Mouse (Mus musculus) common myeloid progenitor, adult 5-6 weeks (primary cell): Measurements from ENCODE around the gene Prmt8. TPM values are rescaled to one million over a fixed set of nuclear protein-coding genes. Genes with fewer than 3 reads are reported as not detected.

Experiments used
- ATAC-seq: replicated peaks from 2 replicates; pipeline ENCODE4 v1.8.0; 2016; ENCODE audit warnings: low read depth, mild to moderate bottlenecking, moderate TSS enrichment, inconsistent platforms; ENCODE audit not compliant: poor library complexity, severe bottlenecking
- total RNA-seq: library from RNA; stranded (forward); fragments of 200-1000, 187-1606 nt; gene quantifications from 2 replicates; pipeline ENCODE4 v1.2.3, GENCODE M21; 2017

The Prmt8 gene
- total RNA-seq, 1 experiment from 2014 or later = not detected

DNA sequence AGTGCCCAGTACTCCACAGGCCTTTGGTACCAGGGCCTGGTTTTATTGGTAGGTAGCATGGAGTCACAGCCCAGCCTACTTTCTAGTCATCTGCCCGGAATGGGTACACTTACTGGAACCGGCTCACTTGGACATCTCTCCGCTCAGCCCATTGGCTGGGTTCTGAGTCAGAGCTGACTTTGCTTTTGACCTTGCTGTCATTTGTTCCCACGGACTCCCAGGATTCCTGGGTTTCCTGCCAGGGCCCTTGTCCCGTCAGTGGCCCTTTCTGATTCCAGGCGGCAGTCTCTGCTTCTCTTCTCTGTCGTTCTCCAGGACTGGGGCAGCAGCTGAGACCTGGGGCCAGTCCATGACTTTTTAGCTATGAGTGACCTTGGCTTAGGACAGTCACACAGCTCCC is 97.2 kb downstream of the Prmt8 start:
- ATAC-seq = no peak

DNA sequence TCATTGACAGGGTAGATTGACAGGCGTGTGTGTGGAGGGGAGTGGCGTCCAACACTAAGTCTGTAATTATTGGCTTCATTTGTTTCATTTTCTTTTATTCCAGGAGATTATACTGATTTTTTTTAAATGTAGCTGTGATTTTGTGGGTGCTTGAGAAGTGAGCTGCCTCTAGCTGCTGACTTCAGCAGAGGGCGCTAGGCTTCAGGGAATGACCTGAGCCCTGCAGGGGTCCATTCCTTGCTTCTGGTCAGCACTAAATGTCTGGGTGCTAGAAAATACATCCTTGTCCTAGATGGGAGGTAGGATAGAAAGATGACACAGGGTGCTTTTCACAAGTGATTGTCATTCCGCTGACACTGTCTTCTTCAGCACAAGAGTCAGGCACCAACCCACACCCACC is 99.2 kb downstream of the Prmt8 start:
- no peak for ATAC-seq

DNA sequence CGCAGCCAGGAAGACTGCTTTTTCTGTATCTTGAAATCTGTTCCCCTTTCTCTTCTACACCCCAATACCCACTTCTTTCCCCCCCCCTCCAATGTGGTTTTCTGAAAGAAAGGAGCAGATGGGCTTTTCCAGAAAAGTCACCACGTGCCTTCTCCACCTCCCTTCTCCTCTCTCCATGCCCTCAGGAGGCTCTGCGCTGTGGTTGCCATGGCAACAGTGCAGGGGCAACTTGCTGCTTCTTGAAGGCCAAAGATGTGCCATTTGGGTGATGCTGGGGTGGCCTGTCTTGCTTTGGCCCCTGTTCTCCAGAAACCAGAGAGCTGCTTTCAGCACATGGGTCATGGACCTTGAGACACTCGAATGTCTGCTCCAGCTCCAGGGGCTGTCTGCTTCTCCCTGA is 100.0 kb downstream of the Prmt8 start:
- no peak for ATAC-seq

DNA sequence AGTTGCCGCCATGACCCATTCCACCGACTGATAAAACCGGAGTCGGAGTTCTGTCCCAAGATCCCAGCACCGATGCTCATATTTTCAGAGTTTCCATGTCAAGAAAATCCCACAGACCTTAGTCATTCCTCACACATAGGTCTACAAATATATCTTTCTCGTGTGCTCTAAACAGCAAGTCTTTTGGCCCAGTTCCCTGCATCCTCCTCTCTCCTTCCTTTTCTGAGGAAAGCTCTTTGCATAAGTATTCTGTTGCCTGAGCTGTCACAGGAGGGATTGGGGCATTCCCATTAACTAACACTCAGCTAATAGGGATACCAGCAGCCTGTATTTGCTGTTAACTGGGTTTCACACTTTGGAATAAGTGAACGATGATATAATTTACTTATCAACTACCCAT is 106.0 kb downstream of the Prmt8 start:
- ATAC-seq = no peak

DNA sequence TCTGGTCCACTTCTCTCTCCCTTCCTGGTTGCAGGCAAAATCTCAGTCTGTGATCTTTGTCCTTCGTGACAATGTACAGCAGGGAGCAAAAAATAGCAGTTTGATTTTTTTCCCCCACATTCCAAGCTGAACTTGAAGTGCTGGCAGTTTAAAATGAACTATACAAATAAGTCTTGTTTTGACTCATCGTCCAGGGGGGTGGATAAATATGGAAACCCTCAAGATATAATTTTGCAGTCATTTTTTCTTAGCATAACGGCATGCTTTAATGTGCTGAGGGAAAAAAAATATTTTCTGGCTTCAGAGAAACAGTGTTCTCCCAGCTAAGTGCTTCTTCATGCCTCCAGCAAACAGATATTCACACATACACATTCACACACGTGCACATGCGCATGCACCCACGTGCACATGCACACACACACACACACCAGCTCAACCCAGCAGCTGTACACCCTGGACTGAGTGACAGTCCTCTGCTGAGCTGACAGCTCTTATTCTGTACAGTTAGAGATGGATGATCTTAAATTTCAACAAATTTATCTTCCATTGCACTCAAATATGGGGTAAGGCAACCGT is 107.5 kb downstream of the Prmt8 start:
- ATAC-seq = no peak

DNA sequence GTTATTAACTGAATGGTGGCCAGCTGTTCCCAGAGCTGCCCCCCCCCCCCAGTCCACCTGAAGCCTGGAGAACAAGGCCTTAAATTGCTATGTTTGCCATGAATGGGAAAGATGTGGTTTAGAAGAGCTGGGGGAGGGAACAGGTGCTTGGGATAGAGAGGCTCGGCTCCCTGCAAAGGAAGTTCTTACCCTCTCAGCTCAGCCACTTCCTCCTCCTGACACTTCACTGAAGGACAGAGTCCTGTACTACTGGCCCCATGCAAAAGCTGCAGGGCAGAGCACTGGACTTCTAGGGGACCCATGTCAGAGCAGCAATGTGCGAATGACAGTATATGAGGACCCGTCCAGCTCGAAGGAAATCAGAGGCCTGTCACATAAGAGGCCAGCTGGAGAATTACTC is 109.3 kb downstream of the Prmt8 start:
- ATAC-seq = no peak

DNA sequence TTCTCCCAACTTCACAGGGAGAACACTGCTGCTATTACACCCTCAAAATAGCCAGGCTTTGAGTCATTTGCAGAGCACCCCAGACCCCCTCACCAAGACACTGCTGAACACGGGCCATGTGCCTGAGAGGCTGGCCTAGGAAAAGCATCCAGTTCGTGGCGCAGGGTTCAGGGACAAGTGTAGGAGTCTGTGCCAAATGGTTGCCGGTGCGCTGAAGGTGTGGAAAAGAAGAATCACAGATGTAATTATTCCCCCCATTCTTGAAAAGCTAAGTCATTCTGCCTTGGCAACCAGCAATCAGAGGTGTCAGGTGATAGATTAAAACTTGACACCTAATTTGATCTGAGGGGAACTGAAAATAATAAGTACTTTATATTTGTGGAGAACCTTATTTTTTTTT is 109.8 kb downstream of the Prmt8 start:
- ATAC-seq = no peak

DNA sequence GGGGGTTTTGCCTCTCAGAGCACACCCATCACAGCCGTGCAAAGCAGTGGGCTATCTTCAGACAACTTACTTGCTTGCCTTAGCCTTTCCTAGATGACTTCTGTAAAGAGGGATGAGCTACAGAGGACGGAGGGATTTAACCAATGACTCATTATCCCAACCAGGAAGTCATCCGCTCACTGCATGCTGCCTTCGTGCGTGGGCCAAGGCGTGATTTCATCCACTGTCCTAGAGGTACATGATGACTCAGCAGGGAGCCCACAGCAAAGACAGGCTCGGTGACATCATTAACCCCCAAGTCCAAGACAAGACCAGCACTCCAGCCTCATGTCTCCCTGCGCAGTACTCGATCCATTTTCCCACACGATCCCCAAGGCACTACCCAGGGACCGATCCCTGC is 112.1 kb downstream of the Prmt8 start:
- no peak for ATAC-seq

DNA sequence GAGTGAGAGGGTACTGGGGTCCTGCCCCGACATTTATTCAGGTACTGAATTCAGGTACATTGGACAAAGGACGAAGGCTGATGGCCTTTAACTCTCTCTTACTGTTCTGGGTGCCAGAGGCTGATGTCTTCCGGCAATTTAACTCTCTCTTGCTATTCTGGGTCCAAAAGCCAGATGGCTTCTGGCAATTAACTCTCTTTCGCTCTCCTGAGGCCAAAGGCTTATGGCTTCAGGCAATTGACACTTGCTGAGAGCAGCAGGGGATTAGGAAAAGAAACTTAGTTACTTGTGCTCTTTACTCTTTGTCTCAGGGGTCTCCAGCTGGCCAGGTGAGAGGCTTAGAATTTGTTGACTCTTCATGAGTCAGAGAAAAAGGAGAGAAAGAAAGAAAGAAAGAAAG is 113.3 kb downstream of the Prmt8 start:
- no peak for ATAC-seq

DNA sequence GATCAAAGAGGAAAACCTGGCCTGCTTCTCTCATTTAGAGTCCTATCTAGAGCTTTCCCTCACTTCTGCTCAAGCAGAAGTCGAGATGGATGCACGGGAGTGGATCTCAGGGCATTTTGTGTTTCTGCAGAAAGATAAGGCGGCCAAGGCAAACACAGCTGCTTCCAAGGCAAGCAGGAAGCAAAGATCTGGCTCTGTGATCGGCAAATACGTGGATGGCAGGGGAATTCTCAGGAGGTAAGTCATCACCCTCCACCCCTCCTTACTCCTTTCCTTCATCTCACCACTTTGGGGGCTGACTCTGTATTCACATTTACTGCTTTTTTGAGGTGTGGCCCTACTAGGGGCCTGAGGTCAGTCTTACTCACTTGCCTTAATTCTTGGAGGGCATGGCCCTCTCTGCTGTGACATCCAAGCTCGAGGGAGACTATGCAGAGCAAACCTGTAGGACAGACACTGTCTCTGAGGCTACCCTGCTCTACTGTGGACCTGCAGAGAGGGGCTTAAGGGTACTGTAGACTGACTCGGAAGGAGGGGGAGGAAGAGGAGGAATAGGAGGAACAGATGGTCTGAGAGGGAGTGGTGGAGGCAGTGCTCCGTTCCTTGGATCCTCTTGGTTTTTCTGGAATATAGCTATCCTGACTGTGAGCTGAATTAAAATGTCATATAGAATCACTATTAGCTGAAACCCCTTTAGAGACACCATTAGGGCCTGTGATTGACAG is 128.0 kb downstream of the Prmt8 start:
- ATAC-seq = no peak

Other genes starting within 250 kb of the Prmt8 start
- gene Cracr2a, start 208.1 kb downstream of the Prmt8 start, total RNA-seq = 6.4 and 11.6 TPM in 2 replicates
- gene Tspan11, start 118.1 kb upstream of the Prmt8 start, total RNA-seq = not detected in 2 replicates